16 mouse cellular contexts compared by ENCODE assay signal in the genomic region with DNA sequence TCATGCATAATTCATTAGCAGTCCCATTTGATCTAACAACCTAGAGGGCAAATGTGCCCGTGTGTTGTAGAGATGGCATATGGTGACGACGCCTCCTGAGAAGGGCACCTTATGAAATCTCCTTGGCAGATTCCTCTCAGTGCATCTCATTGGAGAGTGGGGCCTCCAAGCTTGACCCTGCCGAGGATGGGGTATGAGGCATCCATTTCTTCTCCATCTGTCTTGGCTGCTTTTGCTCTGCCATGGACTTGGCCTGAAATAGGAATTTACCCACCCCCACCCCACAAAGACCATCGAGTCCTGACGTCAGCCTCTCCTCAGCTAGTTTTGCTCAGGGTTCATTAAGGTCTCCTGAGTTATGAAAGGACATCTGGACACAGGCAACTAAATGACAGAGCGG.
DNase-seq lines count a peak whose midpoint lies in the region; ATAC-seq and TF ChIP-seq lines count a peak whose summit lies in the region.
"Had no signal": no experiment of that assay in that cellular context is flagged by ENCODE, and none has a peak within 500 bp of the region (broad histone marks: within the 10 kb centered on the region; RNA-seq: fewer than 3 reads in every experiment).

No protein-coding gene starts in this region.

- no peaks in the 10 kb centered on the region; the same call in 1 of the 2 replicates for H3K27me3 ChIP-seq in hindbrain, embryonic 13.5 days
- no peaks in the 10 kb centered on the region for H3K27me3 ChIP-seq in midbrain, embryonic 14.5 days (ENCODE audit: control insufficient read depth, insufficient read depth, low read length)
- H3K27me3 ChIP-seq: liver, embryonic 15.5 days had no signal

- 34% methylated on average over 7 of the region's 7 CpGs for WGBS in hindbrain, embryonic 13.5 days
- 53% methylated on average over 7 of the region's 7 CpGs for WGBS in midbrain, embryonic 14.5 days

- peaks cover 57% of the 10 kb centered on the region for H3K4me1 ChIP-seq in hindbrain, embryonic 13.5 days (replicated peaks)
- H3K4me1 ChIP-seq in midbrain, embryonic 14.5 days (ENCODE audit: control insufficient read depth, insufficient read depth, low read length), result peaks cover 43% of the 10 kb centered on the region
- H3K4me1 ChIP-seq: liver, embryonic 15.5 days had no signal

- intact Hi-C loops in left cerebral cortex, postnatal 4 days (cut with DNase I), result no loop called here
- intact Hi-C loops in left cerebral cortex, adult 2 months (cut with DNase I), result no loop called here
- intact Hi-C loops in left cerebral cortex, postnatal 36 days (cut with DNase I), result no loop called here

- no peak overlapping the region for H3K4me3 ChIP-seq in left cerebral cortex, adult 2 months
- H3K4me3 ChIP-seq in hindbrain, embryonic 13.5 days, result no peak overlapping the region
- H3K4me3 ChIP-seq in midbrain, embryonic 14.5 days (replicated peaks; ENCODE audit: low read depth, low read length), result no peak overlapping the region
- H3K4me3 ChIP-seq: embryonic facial prominence, embryonic 13.5 days; limb, embryonic 12.5 days; liver, embryonic 15.5 days had no signal

- no peaks in the 10 kb centered on the region for H3K9me3 ChIP-seq in hindbrain, embryonic 13.5 days
- H3K9me3 ChIP-seq in midbrain, embryonic 14.5 days (ENCODE audit: control insufficient read depth, low read length), result no peaks in the 10 kb centered on the region
- H3K9me3 ChIP-seq: embryonic facial prominence, embryonic 13.5 days; limb, embryonic 12.5 days; liver, embryonic 15.5 days had no signal

- H3K27ac ChIP-seq in left cerebral cortex, adult 2 months, result no peak overlapping the region
- H3K27ac ChIP-seq in hindbrain, embryonic 13.5 days, result peak overlapping the region; percentile 76
- H3K27ac ChIP-seq in midbrain, embryonic 14.5 days (replicated peaks; ENCODE audit: low read depth, low read length), result no peak overlapping the region
- H3K27ac ChIP-seq: embryonic facial prominence, embryonic 13.5 days; limb, embryonic 12.5 days; liver, embryonic 15.5 days had no signal

- TF ChIP-seq CTCF in left cerebral cortex, adult 2 months (IDR thresholded peaks at IDR 0.05), result no peak

- no peak overlapping the region for H3K9ac ChIP-seq in hindbrain, embryonic 13.5 days
- H3K9ac ChIP-seq in midbrain, embryonic 14.5 days (replicated peaks; ENCODE audit: low read length), result no peak overlapping the region
- H3K9ac ChIP-seq: embryonic facial prominence, embryonic 13.5 days; limb, embryonic 12.5 days; liver, embryonic 15.5 days had no signal

- H3K36me3 ChIP-seq in hindbrain, embryonic 13.5 days, result no peaks in the 10 kb centered on the region
- H3K36me3 ChIP-seq in midbrain, embryonic 14.5 days (ENCODE audit: control insufficient read depth, insufficient read depth, low read length), result no peaks in the 10 kb centered on the region
- H3K36me3 ChIP-seq: embryonic facial prominence, embryonic 13.5 days; limb, embryonic 12.5 days; liver, embryonic 15.5 days had no signal

- peak; percentile 40; the same call in 1 of the 2 replicates for ATAC-seq in hindbrain, embryonic 13.5 days (ENCODE audit: low FRiP score)
- 0 out of 2 replicates have a peak, but pooled peaks have one; percentile 31 for ATAC-seq in midbrain, embryonic 14.5 days (ENCODE audit: low FRiP score, low TSS enrichment)

- no peak overlapping the region for H3K4me2 ChIP-seq in hindbrain, embryonic 13.5 days
- H3K4me2 ChIP-seq in midbrain, embryonic 14.5 days (ENCODE audit: low read length), result no peak overlapping the region
- H3K4me2 ChIP-seq: embryonic facial prominence, embryonic 13.5 days; limb, embryonic 12.5 days; liver, embryonic 15.5 days had no signal

- peak; percentile 54 for DNase-seq in left cerebral cortex, postnatal 4 days
- DNase-seq in left cerebral cortex, adult 2 months (ENCODE audit: extremely low spot score in 1 of 2, low spot score in 2 of 2), result no peak
- DNase-seq in embryo, embryonic 9.5 days (ENCODE audit: extremely low spot score), result peak; percentile 34
- no peak for DNase-seq in midbrain, embryonic 14.5 days
- no peak for DNase-seq in frontal cortex, postnatal 36 days (ENCODE audit: low spot score in 2 of 2)
- no peak for DNase-seq in urinary bladder, adult 18-20 months (ENCODE audit: low spot score in 2 of 2)
- no peak for DNase-seq in left cerebral cortex, postnatal 36 days (ENCODE audit: low spot score in 2 of 2)
- DNase-seq: adrenal gland, adult 2 months; cerebellum, adult 9-10 months; layer of hippocampus, adult 9-11 months; lung, postnatal 36 days; right cerebral cortex, postnatal 25 days had no signal

Comparison
In these comparisons a context has a peak if more than half of its experiments do, and no peak if none do; other contexts are left out.
1. DNase-seq: peak in left cerebral cortex, postnatal 4 days (single experiment) and embryo, embryonic 9.5 days (single experiment); none in left cerebral cortex, adult 2 months (0 of 2), midbrain, embryonic 14.5 days (single experiment), frontal cortex, postnatal 36 days (0 of 2), urinary bladder, adult 18-20 months (0 of 2) and left cerebral cortex, postnatal 36 days (0 of 2).